Mouse (Mus musculus): Measurements from ENCODE around the gene Tenm4.

GRCm38 (mm10) chr7:96374004-96374663, 203.1 kb downstream of the Tenm4 start:
- no peak for TF ChIP-seq POLR2A (IDR thresholded peaks at IDR 0.05; ENCODE audit: low read depth, low read length)
- no peak for TF ChIP-seq ZNF384 (IDR thresholded peaks at IDR 0.05; ENCODE audit: low read depth, low read length)
- TF ChIP-seq ELF1 (IDR thresholded peaks at IDR 0.05; ENCODE audit: low read depth, low read length): no peak
- TF ChIP-seq TCF12 (IDR thresholded peaks at IDR 0.05; ENCODE audit: low read depth, low read length): no peak
- TF ChIP-seq IRF4 (IDR thresholded peaks at IDR 0.05; ENCODE audit: low read depth, low read length): no peak
- TF ChIP-seq HCFC1 (IDR thresholded peaks at IDR 0.05; ENCODE audit: low read depth, low read length): no peak
- no peak for TF ChIP-seq CTCF (conservative IDR thresholded peaks at IDR 0.05 in 1 of 2, IDR thresholded peaks at IDR 0.05 in 1 of 2; ENCODE audit: low read depth in 2 of 2, low read length in 2 of 2)
- TF ChIP-seq SMC3 (IDR thresholded peaks at IDR 0.05; ENCODE audit: low read depth, low read length): no peak
- TF ChIP-seq MYC (IDR thresholded peaks at IDR 0.05; ENCODE audit: low read depth, low read length): no peak
- TF ChIP-seq ZC3H11A (IDR thresholded peaks at IDR 0.05; ENCODE audit: low read depth, low read length): no peak
- TF ChIP-seq CHD1 (IDR thresholded peaks at IDR 0.05; ENCODE audit: low read depth, low read length): no peak
- no peak for TF ChIP-seq ZMIZ1 (IDR thresholded peaks at IDR 0.05; ENCODE audit: low read depth, low read length)
- no peak for TF ChIP-seq ZKSCAN1 (IDR thresholded peaks at IDR 0.05; ENCODE audit: borderline replicate concordance, low read depth, low read length)
- no peak for TF ChIP-seq KAT2A (IDR thresholded peaks at IDR 0.05; ENCODE audit: insufficient replicate concordance, low read length)

Measured in CH12.LX (cell line).